Comparison of ENCODE assay signal across 12 mouse cellular contexts in genomic region chr10:34300368-34300767, GRCm38 (mm10). TPM values are rescaled to one million over a fixed set of nuclear protein-coding genes. Genes with fewer than 3 reads are reported as not detected.
DNase-seq lines count a peak whose midpoint lies in the region; ATAC-seq and TF ChIP-seq lines count a peak whose summit lies in the region.
"Had no signal": no experiment of that assay in that cellular context is flagged by ENCODE, and none has a peak within 500 bp of the region (broad histone marks: within the 10 kb centered on the region; RNA-seq: fewer than 3 reads in every experiment).

No protein-coding gene starts in this region.

- H3K4me3 ChIP-seq in kidney, embryonic 15.5 days (replicated peaks): 0 out of 2 replicates have a peak overlapping the region, but pooled peaks have one; percentile 10
- H3K4me3 ChIP-seq in embryonic facial prominence, embryonic 11.5 days (ENCODE audit: low read depth, low read length): peak overlapping the region; percentile 22
- peak overlapping the region; percentile 67 for H3K4me3 ChIP-seq in hindbrain, embryonic 12.5 days
- H3K4me3 ChIP-seq in myocyte: no peak overlapping the region

- H3K9me3 ChIP-seq in kidney, embryonic 15.5 days (replicated peaks): no peaks in the 10 kb centered on the region
- H3K9me3 ChIP-seq in embryonic facial prominence, embryonic 11.5 days (replicated peaks; ENCODE audit: control insufficient read depth, low read length): no peaks in the 10 kb centered on the region
- H3K9me3 ChIP-seq in hindbrain, embryonic 12.5 days (replicated peaks): no peaks in the 10 kb centered on the region

- no peaks in the 10 kb centered on the region for H3K36me3 ChIP-seq in kidney, embryonic 15.5 days
- H3K36me3 ChIP-seq in embryonic facial prominence, embryonic 11.5 days (replicated peaks; ENCODE audit: control insufficient read depth, insufficient read depth, low read depth, low read length): no peaks in the 10 kb centered on the region
- H3K36me3 ChIP-seq in hindbrain, embryonic 12.5 days: 0 out of 2 replicates have a peak, but pooled peaks cover 5% of the 10 kb centered on the region
- no peaks in the 10 kb centered on the region for H3K36me3 ChIP-seq in myocyte (ENCODE audit: control insufficient read depth, insufficient read depth)

- no peak overlapping the region for H3K9ac ChIP-seq in kidney, embryonic 15.5 days
- H3K9ac ChIP-seq in embryonic facial prominence, embryonic 11.5 days (replicated peaks; ENCODE audit: low read length): peak overlapping the region; percentile 39
- peak overlapping the region; percentile 65 for H3K9ac ChIP-seq in hindbrain, embryonic 12.5 days

- ATAC-seq in kidney, embryonic 15.5 days (replicated peaks; ENCODE audit: low FRiP score): no peak
- ATAC-seq in embryonic facial prominence, embryonic 11.5 days (replicated peaks; ENCODE audit: insufficient number of reproducible peaks, low FRiP score, low TSS enrichment, low read depth): no peak
- no peak for ATAC-seq in hindbrain, embryonic 12.5 days (ENCODE audit: low FRiP score)
- ATAC-seq in erythroblast, adult 5-6 weeks (replicated peaks; ENCODE audit: low FRiP score, poor library complexity, severe bottlenecking): no peak

- no peak overlapping the region for H3K27ac ChIP-seq in kidney, embryonic 15.5 days
- H3K27ac ChIP-seq in embryonic facial prominence, embryonic 11.5 days (replicated peaks; ENCODE audit: low read depth, low read length): no peak overlapping the region
- peak overlapping the region; percentile 75 for H3K27ac ChIP-seq in hindbrain, embryonic 12.5 days

- H3K79me2 ChIP-seq in myocyte (ENCODE audit: control insufficient read depth, insufficient read depth): no peaks in the 10 kb centered on the region

- WGBS in kidney, embryonic 15.5 days: 38% methylated on average over 5 of the region's 5 CpGs
- 8% methylated on average over 5 of the region's 5 CpGs for WGBS in embryonic facial prominence, embryonic 11.5 days
- 8% methylated on average over 5 of the region's 5 CpGs for WGBS in hindbrain, embryonic 12.5 days

- no peak overlapping the region for H3ac ChIP-seq in myocyte (ENCODE audit: control insufficient read depth, insufficient read length)

- DNase-seq in kidney, postnatal 14 days: no peak
- peak; percentile 62 for DNase-seq in embryonic facial prominence, embryonic 11.5 days (ENCODE audit: low spot score)
- no peak for DNase-seq in ovary, adult 18-20 months (ENCODE audit: low spot score)
- DNase-seq in cerebellum, adult 9-11 months: no peak
- DNase-seq: adrenal gland, postnatal 10 days; kidney, adult 18-20 months; lung, adult 18-20 months; right cerebral cortex, postnatal 4 days had no signal

- peaks cover 22% of the 10 kb centered on the region for H3K4me1 ChIP-seq in kidney, embryonic 15.5 days
- no peaks in the 10 kb centered on the region for H3K4me1 ChIP-seq in embryonic facial prominence, embryonic 11.5 days (ENCODE audit: control insufficient read depth, insufficient read depth, low read length)
- H3K4me1 ChIP-seq in hindbrain, embryonic 12.5 days: peaks cover 37% of the 10 kb centered on the region

- H3K4me2 ChIP-seq in kidney, embryonic 15.5 days: peak overlapping the region; percentile 10; the same call in 1 of the 2 replicates
- peak overlapping the region; percentile 47 for H3K4me2 ChIP-seq in embryonic facial prominence, embryonic 11.5 days (ENCODE audit: low read depth, low read length)
- H3K4me2 ChIP-seq in hindbrain, embryonic 12.5 days (replicated peaks): peak overlapping the region; percentile 74
- peak overlapping the region; percentile 94 for H3K4me2 ChIP-seq in myocyte (ENCODE audit: low read depth)

- no peak for TF ChIP-seq POLR2A in myocyte (IDR thresholded peaks at IDR 0.05; ENCODE audit: insufficient read length, low read depth)

- 0 out of 2 replicates have a peak, but pooled peaks cover 4% of the 10 kb centered on the region for H3K27me3 ChIP-seq in kidney, embryonic 15.5 days
- no peaks in the 10 kb centered on the region for H3K27me3 ChIP-seq in embryonic facial prominence, embryonic 11.5 days (ENCODE audit: control insufficient read depth, insufficient read depth, low read length)
- H3K27me3 ChIP-seq in hindbrain, embryonic 12.5 days: no peaks in the 10 kb centered on the region
- H3K27me3 ChIP-seq in myocyte (ENCODE audit: control insufficient read depth, insufficient read depth, insufficient read length): no peaks in the 10 kb centered on the region

TF ChIP-seq in myocyte, 11 proteins besides CTCF, POLR2A, EP300 and RAD21:
- TF ChIP-seq E2F4 (IDR thresholded peaks at IDR 0.05; ENCODE audit: insufficient read depth) (no peak), USF1 (IDR thresholded peaks at IDR 0.05; ENCODE audit: low read depth) (no peak), SRF (IDR thresholded peaks at IDR 0.05; ENCODE audit: control insufficient read depth, insufficient read length, low read depth) (no peak), CEBPB (IDR thresholded peaks at IDR 0.05; ENCODE audit: insufficient read depth, poor library complexity, severe bottlenecking) (no peak), MYOG (IDR thresholded peaks at IDR 0.05; ENCODE audit: control insufficient read depth in 1 of 3, insufficient read depth in 1 of 3, insufficient read length in 2 of 3, low read depth in 2 of 3) (no peak), TCF12 (IDR thresholded peaks at IDR 0.05; ENCODE audit: insufficient read depth, poor library complexity, severe bottlenecking) (no peak), MAX (IDR thresholded peaks at IDR 0.05; ENCODE audit: low read depth) (no peak), TCF3 (IDR thresholded peaks at IDR 0.05; ENCODE audit: insufficient read length, low read depth) (no peak)

RNA-seq across cellular contexts. Expression of gene Tspyl4, which starts 3.1 kb away (rescaled TPM):
- polyA plus RNA-seq in kidney, embryonic 15.5 days (2015; fragmentation: Nextera tagmentation; extraction: Ambion mirVana): 11.2 and 14.8 TPM in 2 replicates
- polyA plus RNA-seq in embryonic facial prominence, embryonic 11.5 days (2014; fragmentation: Nextera tagmentation; extraction: Ambion mirVana): 15.7 and 16.5 TPM in 2 replicates
- polyA plus RNA-seq in hindbrain, embryonic 12.5 days (2016; fragmentation: Nextera tagmentation; extraction: Ambion mirVana): 134 and 153 TPM in 2 replicates
- 6.0 TPM for polyA plus RNA-seq in myocyte (2012; fragmentation: generic; extraction: Trizol)
- total RNA-seq in erythroblast, adult 5-6 weeks (2015; ENCODE audit: low replicate concordance): 4.2 TPM in 1 of 2 replicates, not detected in the other
- 1.1 and 1.5 TPM in 2 replicates for total RNA-seq in erythroblast, adult 5-6 weeks (2017; ENCODE audit: low replicate concordance)

RNA-seq across cellular contexts. Expression of gene Tspyl1, which starts 18.4 kb away (rescaled TPM):
- 64.8 and 67.1 TPM in 2 replicates for polyA plus RNA-seq in kidney, embryonic 15.5 days (2015; fragmentation: Nextera tagmentation; extraction: Ambion mirVana)
- 61.3 and 61.9 TPM in 2 replicates for polyA plus RNA-seq in embryonic facial prominence, embryonic 11.5 days (2014; fragmentation: Nextera tagmentation; extraction: Ambion mirVana)
- polyA plus RNA-seq in hindbrain, embryonic 12.5 days (2016; fragmentation: Nextera tagmentation; extraction: Ambion mirVana): 129 and 140 TPM in 2 replicates
- polyA plus RNA-seq in myocyte (2012; fragmentation: generic; extraction: Trizol): 26.4 TPM
- 40.3 and 45.2 TPM in 2 replicates for total RNA-seq in erythroblast, adult 5-6 weeks (2015; ENCODE audit: low replicate concordance)
- 46.2 and 46.8 TPM in 2 replicates for total RNA-seq in erythroblast, adult 5-6 weeks (2017; ENCODE audit: low replicate concordance)

Comparison
In these comparisons a context has a peak if more than half of its experiments do, and no peak if none do; other contexts are left out.
1. H3K4me2 ChIP-seq: peak in every context shown above with its lines; median percentile 94 in myocyte; 74 in hindbrain, embryonic 12.5 days; 47 in embryonic facial prominence, embryonic 11.5 days; 10 in kidney, embryonic 15.5 days.